Mouse (Mus musculus) liver, postnatal 0 days (tissue): Measurements from ENCODE around the gene Chchd10. TPM values are rescaled to one million over a fixed set of nuclear protein-coding genes. Genes with fewer than 3 reads are reported as not detected.

Experiments used
- ATAC-seq: fragments of 200-750 bp; cut with Nextera tagmentation; 2 replicates; pipeline ENCODE4 v1.8.0; 2017; ENCODE audit warnings: mild to moderate bottlenecking, moderate library complexity
- DNase-seq: peaks from one replicate; pipeline ENCODE4 v3.0.0-alpha.2; 2016
- H3K27ac ChIP-seq: fragments of 300-500 bp; sonication (generic); 2 replicates; pipeline ENCODE4 v1.5.1; 2014; ENCODE audit warnings: antibody characterized with exemption, moderate library complexity, mild to moderate bottlenecking, low read depth
- H3K27me3 ChIP-seq: fragments of 300-500 bp; sonication (generic); 2 replicates; pipeline ENCODE4 v1.6.1; 2014; ENCODE audit warnings: low read length, control low read depth, mixed read lengths; ENCODE audit not compliant: insufficient read depth
- H3K36me3 ChIP-seq: fragments of 300-500 bp; sonication (generic); replicated peaks from 2 replicates; pipeline ENCODE4 v1.6.1; 2014; ENCODE audit warnings: mild to moderate bottlenecking, control low read depth, low read length, moderate library complexity, mixed read lengths; ENCODE audit not compliant: insufficient read depth
- H3K4me1 ChIP-seq: fragments of 300-500 bp; sonication (generic); 2 replicates; pipeline ENCODE4 v1.6.1; 2014; ENCODE audit warnings: antibody characterized with exemption, mild to moderate bottlenecking, control low read depth; ENCODE audit not compliant: insufficient read depth
- H3K4me2 ChIP-seq: fragments of 300-500 bp; sonication (generic); 2 replicates; pipeline ENCODE4 v1.6.1; 2014; ENCODE audit warnings: low read depth, mild to moderate bottlenecking, low read length, moderate library complexity, mixed read lengths
- H3K4me3 ChIP-seq: fragments of 300-500 bp; sonication (generic); 2 replicates; pipeline ENCODE4 v1.5.1; 2014; ENCODE audit warnings: low read depth, low read length
- H3K9ac ChIP-seq: fragments of 300-500 bp; sonication (generic); replicated peaks from 2 replicates; pipeline ENCODE4 v1.6.1; 2014; ENCODE audit warnings: mild to moderate bottlenecking, moderate library complexity
- H3K9me3 ChIP-seq: fragments of 300-500 bp; sonication (generic); 2 replicates; pipeline ENCODE4 v1.6.1; 2016; ENCODE audit warnings: mild to moderate bottlenecking, control low read depth, low read length, mixed read lengths
- CTCF ChIP-seq: sonication (generic); IDR thresholded peaks from 2 replicates; pipeline ENCODE4 v1.5.1; 2016; ENCODE audit warnings: antibody characterized with exemption, low read depth
- EP300 ChIP-seq: IDR thresholded peaks from 2 replicates; pipeline ENCODE4 v1.6.1; 2016; ENCODE audit warnings: antibody characterized with exemption, low read depth, mild to moderate bottlenecking
- WGBS: fragments of 180-500 bp; shearing (Covaris S2); extraction: QIAGEN DNeasy Blood & Tissue Kit; methylation state at CpG from one replicate; pipeline ENCODE4 v1.1.7; 2014; ENCODE audit not compliant: insufficient replicate concordance; 5-methylcytosine and 5-hydroxymethylcytosine counted together
- polyA plus RNA-seq: library from polyadenylated mRNA; unstranded; fragments of >200 nt; fragmentation: Nextera tagmentation; extraction: Ambion mirVana; gene quantifications from 2 replicates; pipeline ENCODE4 v1.2.1, GENCODE M21; 2015

Gene Chchd10
- polyA plus RNA-seq, 1 experiment from 2014 or later, result 1,168 TPM

- Histone ChIP-seq H3K36me3 (no peaks in the 10 kb centered on the region), H3K4me3 (no peak overlapping the region), H3K27ac (no peak overlapping the region), H3K27me3 (no peaks in the 10 kb centered on the region), H3K9me3 (no peaks in the 10 kb centered on the region), H3K4me2 (no peak overlapping the region), H3K4me1 (no peaks in the 10 kb centered on the region), H3K9ac (no peak overlapping the region)
- no peak for ATAC-seq
- 84% methylated on average over 3 of the region's 3 CpGs for WGBS
- DNase-seq, result no peak
- TF ChIP-seq EP300 (no peak), CTCF (no peak)
These were observed 46.5 kb downstream of the Chchd10 start for GRCm38 (mm10) chr10:75979432-75979831.

Other genes starting within 250 kb of the Chchd10 start
- gene Cabin1, start 168.8 kb upstream of the Chchd10 start, polyA plus RNA-seq, result 8.2 and 9.1 TPM in 2 replicates
- 739 and 838 TPM in 2 replicates for gene Ddt, start 159.7 kb upstream of the Chchd10 start, polyA plus RNA-seq
- 0.24 TPM in 1 of 2 replicates, not detected in the other for gene Gm20441, start 152.2 kb upstream of the Chchd10 start, polyA plus RNA-seq
- 32.6 and 39.3 TPM in 2 replicates for gene Gstt3, start 151.7 kb upstream of the Chchd10 start, polyA plus RNA-seq
- gene Gstt1, start 134.5 kb upstream of the Chchd10 start, polyA plus RNA-seq, result 77.5 and 78.5 TPM in 2 replicates
- gene Gstt4, start 110.6 kb upstream of the Chchd10 start, polyA plus RNA-seq, result not detected in 2 replicates
- 148 and 175 TPM in 2 replicates for gene Gstt2, start 95.7 kb upstream of the Chchd10 start, polyA plus RNA-seq
- 1,043 and 1,160 TPM in 2 replicates for gene Mif, start 72.9 kb upstream of the Chchd10 start, polyA plus RNA-seq
- gene Derl3, start 39.7 kb upstream of the Chchd10 start, polyA plus RNA-seq, result 0.52 and 0.95 TPM in 2 replicates
- 35.5 and 36.0 TPM in 2 replicates for gene Smarcb1, start 11.5 kb upstream of the Chchd10 start, polyA plus RNA-seq
- 2.8 and 3.6 TPM in 2 replicates for gene Mmp11, start 3.4 kb downstream of the Chchd10 start, polyA plus RNA-seq
- 6.9 and 8.6 TPM in 2 replicates for gene Gm867, start 7.5 kb downstream of the Chchd10 start, polyA plus RNA-seq
- gene Vpreb3, start 9.9 kb downstream of the Chchd10 start, polyA plus RNA-seq, result 61.6 and 65.5 TPM in 2 replicates
- 0.04 and 0.06 TPM in 2 replicates for gene Gm5134, start 21.4 kb downstream of the Chchd10 start, polyA plus RNA-seq
- 7.3 and 8.3 TPM in 2 replicates for gene Zfp280b, start 99.5 kb downstream of the Chchd10 start, polyA plus RNA-seq
- gene Slc5a4b, start 177.8 kb downstream of the Chchd10 start, polyA plus RNA-seq, result not detected in 2 replicates
- gene Slc5a4a, start 214.3 kb downstream of the Chchd10 start, polyA plus RNA-seq, result not detected in 2 replicates